Mouse (Mus musculus) liver, adult 2 months (tissue): ENCODE measurements around the gene Defb19. TPM values are rescaled to one million over a fixed set of nuclear protein-coding genes. Genes with fewer than 3 reads are reported as not detected.
A peak's percentile ranks its signal among the peaks of the same experiment; 100 is the strongest.

Experiments used
- DNase-seq: peaks from one replicate; pipeline ENCODE4 v3.0.0-alpha.2; 2011; ENCODE audit warnings: low read depth, low spot score; ENCODE audit errors: extremely low read depth
- H3K27ac ChIP-seq: fragments of 200-500 bp; replicated peaks from 2 replicates; pipeline ENCODE4 v1.5.1; 2012; ENCODE audit warnings: low read depth, mild to moderate bottlenecking, control low read depth, inconsistent platforms, low read length; ENCODE audit not compliant: insufficient read depth
- H3K27me3 ChIP-seq: fragments of 200-500 bp; 2 replicates; pipeline ENCODE4 v1.6.1; 2012; ENCODE audit warnings: mild to moderate bottlenecking, moderate library complexity, low read length, inconsistent platforms; ENCODE audit not compliant: control insufficient read depth, insufficient read depth
- H3K36me3 ChIP-seq: fragments of 200-500 bp; 2 replicates; pipeline ENCODE4 v1.6.1; 2012; ENCODE audit warnings: low read length, inconsistent platforms; ENCODE audit not compliant: control insufficient read depth, insufficient read depth
- H3K4me1 ChIP-seq: fragments of 200-500 bp; 2 replicates; pipeline ENCODE4 v1.6.1; 2011; ENCODE audit warnings: low read length; ENCODE audit not compliant: control insufficient read depth, insufficient read depth
- H3K4me3 ChIP-seq: fragments of 200-500 bp; 2 replicates; pipeline ENCODE4 v1.5.1; 2011; ENCODE audit warnings: low read depth, mild to moderate bottlenecking, control low read depth, low read length, moderate library complexity; ENCODE audit not compliant: insufficient read depth
- H3K79me2 ChIP-seq: fragments of 200-500 bp; 2 replicates; pipeline ENCODE4 v1.6.1; 2012; ENCODE audit warnings: inconsistent platforms, mild to moderate bottlenecking, low read length, moderate library complexity; ENCODE audit not compliant: control insufficient read depth, insufficient read depth
- H3K9ac ChIP-seq: fragments of 200-500 bp; 2 replicates; pipeline ENCODE4 v1.6.1; 2012; ENCODE audit warnings: low read depth, mild to moderate bottlenecking, control low read depth, inconsistent platforms, low read length
- CTCF ChIP-seq: fragments of 200-500 bp; IDR thresholded peaks from 2 replicates; pipeline ENCODE4 v1.5.1; 2011; ENCODE audit warnings: low read depth, low read length, control low read depth
- POLR2A ChIP-seq: fragments of 200-500 bp; IDR thresholded peaks from 2 replicates; pipeline ENCODE4 v1.6.1; 2011; ENCODE audit warnings: low read length, control low read depth; ENCODE audit not compliant: insufficient read depth; ENCODE audit errors: extremely low read depth
- WGBS: fragments of 180-500 bp; shearing (Covaris S2); methylation state at CpG from one replicate; pipeline ENCODE4 v1.1.7; 2018; 5-methylcytosine and 5-hydroxymethylcytosine counted together
- polyA plus RNA-seq: library from polyadenylated mRNA; depleted of rRNA; stranded (reverse); fragments of >200 nt; gene quantifications from 2 replicates; pipeline ENCODE4 v1.2.3, GENCODE M21; 2012; rRNA removed
- total RNA-seq: library from RNA; depleted of rRNA; stranded (reverse); fragments of >200 nt; gene quantifications from 2 replicates; pipeline ENCODE4 v1.2.3, GENCODE M21; 2014; rRNA removed

The Defb19 gene
- total and polyA plus RNA-seq, 2 experiments: not detected

DNA sequence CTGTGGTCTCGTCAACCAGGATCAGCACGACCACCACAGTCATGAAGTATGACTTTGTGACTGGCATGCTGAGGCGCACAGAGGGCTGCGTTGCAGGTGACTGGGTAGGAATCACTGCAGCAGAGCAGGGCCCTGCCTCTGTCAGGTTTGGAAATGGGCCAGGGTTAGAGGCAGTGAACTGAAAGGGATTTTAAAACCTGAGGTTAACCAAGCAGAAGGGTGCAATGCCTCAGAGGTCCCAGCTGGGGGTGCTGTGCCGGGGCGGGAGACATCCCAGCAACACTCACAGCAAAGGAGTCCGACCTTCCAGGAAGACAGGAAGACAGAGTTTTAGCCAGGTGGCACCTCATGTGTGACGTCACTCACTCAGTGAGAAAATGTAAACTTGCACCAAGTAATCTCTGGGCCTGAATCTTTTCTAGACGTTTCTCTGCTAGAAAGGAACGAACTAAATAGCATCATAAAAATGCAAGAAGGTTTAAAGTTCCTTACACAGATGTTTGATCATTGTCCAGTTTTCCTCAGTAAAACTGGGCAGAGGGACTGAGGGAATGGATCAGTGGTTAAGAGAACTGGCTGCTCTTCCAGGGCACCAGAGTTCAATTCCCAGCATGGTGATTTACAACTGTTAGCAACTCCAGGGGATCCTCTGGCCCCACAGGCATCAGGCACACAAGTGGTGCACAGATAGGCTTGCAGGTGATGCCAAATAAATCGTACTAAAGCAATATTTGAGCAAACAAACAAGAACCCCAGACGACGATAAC is 40.0 kb downstream of the Defb19 start, which contains the start of gene Defb29:
Gene Defb29 (minus strand): TSS at position 155 of the 767 bp plus-strand sequence.
- Histone ChIP-seq H3K4me1 (no peaks in the 10 kb centered on the region), H3K4me3 (no peak within 1 kb of the TSS), H3K27me3 (no peaks in the 10 kb centered on the region), H3K36me3 (no peaks in the 10 kb centered on the region), H3K9ac (no peak within 1 kb of the TSS), H3K79me2 (no peaks in the 10 kb centered on the region), H3K27ac (no peak within 1 kb of the TSS)
- whole genome bisulfite sequencing: 54% methylated on average over 13 of the region's 13 CpGs
- DNase-seq: no peak
- TF ChIP-seq POLR2A: no peak
- TF ChIP-seq CTCF: 0 out of 2 replicates have a peak, but pooled peaks have one; percentile 26

Other genes with a start within 250 kb of the Defb19 start
- 43.4 and 47.7 TPM in 2 replicates for gene Rbck1, start 247.7 kb downstream of the Defb19 start, total RNA-seq
- 92.8 and 107 TPM in 2 replicates for gene Rbck1, start 247.7 kb downstream of the Defb19 start, polyA plus RNA-seq
- gene Trib3, start 236.3 kb downstream of the Defb19 start, total RNA-seq: 14.7 and 16.2 TPM in 2 replicates
- 4.9 and 5.4 TPM in 2 replicates for gene Trib3, start 236.3 kb downstream of the Defb19 start, polyA plus RNA-seq
- gene Nrsn2, start 203.7 kb downstream of the Defb19 start, total RNA-seq: not detected in 2 replicates
- gene Nrsn2, start 203.7 kb downstream of the Defb19 start, polyA plus RNA-seq: not detected in 2 replicates
- gene Sox12, start 182.2 kb downstream of the Defb19 start, total RNA-seq: 0.18 and 0.40 TPM in 2 replicates
- 1.7 and 1.9 TPM in 2 replicates for gene Sox12, start 182.2 kb downstream of the Defb19 start, polyA plus RNA-seq
- gene Zcchc3, start 165.3 kb downstream of the Defb19 start, total RNA-seq: 0.37 and 0.47 TPM in 2 replicates
- 0.40 and 0.44 TPM in 2 replicates for gene Zcchc3, start 165.3 kb downstream of the Defb19 start, polyA plus RNA-seq
- not detected in 2 replicates for gene 6820408C15Rik, start 164.7 kb downstream of the Defb19 start, total RNA-seq
- not detected in 2 replicates for gene 6820408C15Rik, start 164.7 kb downstream of the Defb19 start, polyA plus RNA-seq
- gene Defb23, start 115.7 kb downstream of the Defb19 start, total RNA-seq: not detected in 2 replicates
- gene Defb23, start 115.7 kb downstream of the Defb19 start, polyA plus RNA-seq: not detected in 2 replicates
- gene Defb20, start 103.2 kb downstream of the Defb19 start, total RNA-seq: not detected in 2 replicates
- gene Defb20, start 103.2 kb downstream of the Defb19 start, polyA plus RNA-seq: not detected in 2 replicates
- gene Defb22, start 90.2 kb downstream of the Defb19 start, total RNA-seq: not detected in 2 replicates
- not detected in 2 replicates for gene Defb22, start 90.2 kb downstream of the Defb19 start, polyA plus RNA-seq
- not detected in 2 replicates for gene Defb26, start 68.6 kb downstream of the Defb19 start, total RNA-seq
- not detected in 2 replicates for gene Defb26, start 68.6 kb downstream of the Defb19 start, polyA plus RNA-seq
- gene Defb28, start 62.1 kb downstream of the Defb19 start, total RNA-seq: not detected in 2 replicates
- not detected in 2 replicates for gene Defb28, start 62.1 kb downstream of the Defb19 start, polyA plus RNA-seq
- not detected in 2 replicates for gene Defb29, start 40.2 kb downstream of the Defb19 start, total RNA-seq
- gene Defb29, start 40.2 kb downstream of the Defb19 start, polyA plus RNA-seq: not detected in 2 replicates
- not detected in 2 replicates for gene Gm17416, start 11.0 kb downstream of the Defb19 start, total RNA-seq
- not detected in 2 replicates for gene Gm17416, start 11.0 kb downstream of the Defb19 start, polyA plus RNA-seq
- not detected in 2 replicates for gene Defb21, start 7.6 kb downstream of the Defb19 start, total RNA-seq
- not detected in 2 replicates for gene Defb21, start 7.6 kb downstream of the Defb19 start, polyA plus RNA-seq
- not detected in 2 replicates for gene Defb45, start 19.1 kb upstream of the Defb19 start, total RNA-seq
- not detected in 2 replicates for gene Defb45, start 19.1 kb upstream of the Defb19 start, polyA plus RNA-seq
- gene Defb36, start 24.0 kb upstream of the Defb19 start, total RNA-seq: not detected in 2 replicates
- not detected in 2 replicates for gene Defb36, start 24.0 kb upstream of the Defb19 start, polyA plus RNA-seq
- 2.1 TPM in 1 of 2 replicates, not detected in the other for gene Defb25, start 42.7 kb upstream of the Defb19 start, total RNA-seq
- not detected in 2 replicates for gene Defb25, start 42.7 kb upstream of the Defb19 start, polyA plus RNA-seq
- gene Rem1, start 46.6 kb upstream of the Defb19 start, total RNA-seq: 0.34 and 0.65 TPM in 2 replicates
- gene Rem1, start 46.6 kb upstream of the Defb19 start, polyA plus RNA-seq: 0.32 and 0.35 TPM in 2 replicates
- gene H13, start 89.1 kb upstream of the Defb19 start, total RNA-seq: 65.5 and 86.1 TPM in 2 replicates
- gene H13, start 89.1 kb upstream of the Defb19 start, polyA plus RNA-seq: 117 and 148 TPM in 2 replicates
- 7.2 and 8.9 TPM in 2 replicates for gene Mcts2, start 106.7 kb upstream of the Defb19 start, total RNA-seq
- gene Mcts2, start 106.7 kb upstream of the Defb19 start, polyA plus RNA-seq: 2.4 and 3.8 TPM in 2 replicates
- 16.4 and 33.0 TPM in 2 replicates for gene Id1, start 155.9 kb upstream of the Defb19 start, total RNA-seq
- 19.2 and 33.0 TPM in 2 replicates for gene Id1, start 155.9 kb upstream of the Defb19 start, polyA plus RNA-seq
- not detected in 2 replicates for gene Cox4i2, start 173.9 kb upstream of the Defb19 start, total RNA-seq
- 0.22 and 0.31 TPM in 2 replicates for gene Cox4i2, start 173.9 kb upstream of the Defb19 start, polyA plus RNA-seq